Mouse (Mus musculus): ENCODE results near the gene Olfr550. TPM values are rescaled to one million over a fixed set of nuclear protein-coding genes. Genes with fewer than 3 reads are reported as not detected.
"Not testable (repeated sequence)": the region's sequence is repeated elsewhere in the genome, so short reads cannot be mapped to it uniquely, and the experiment has no call there.

Gene Olfr550
- polyA plus RNA-seq, 1 experiment from 2014 or later, result not detected

DNA sequence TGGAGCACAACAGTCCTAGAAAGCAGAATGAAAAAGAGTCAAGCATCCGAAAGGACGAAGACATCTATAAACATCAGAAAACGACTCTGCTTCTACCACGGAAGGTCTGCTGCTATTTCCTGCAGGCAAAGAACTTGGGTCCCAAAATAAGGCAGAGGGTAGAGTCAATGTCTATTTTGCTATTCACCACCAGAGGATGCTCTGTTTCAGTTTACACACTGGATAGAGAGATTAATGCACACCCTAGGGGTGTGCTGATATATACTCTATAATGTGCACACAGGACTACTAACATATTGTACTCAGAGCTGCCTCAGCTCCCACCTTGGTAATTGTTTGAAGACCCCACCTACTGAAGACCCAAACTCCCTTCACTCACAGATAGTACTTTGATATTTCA, 5.0 kb upstream of the Olfr550 start:
- H3K4me3 ChIP-seq (ENCODE audit: low read depth, low read length), result no peak overlapping the region
- no peak overlapping the region for H3K27ac ChIP-seq (ENCODE audit: low read length)
- no peak for ATAC-seq (ENCODE audit: insufficient number of reproducible peaks, insufficient read depth, low FRiP score, low read depth)
- H3K4me1 ChIP-seq (ENCODE audit: control insufficient read depth, insufficient read depth, low read length), result peaks cover 4% of the 10 kb centered on the region; the same call in 1 of the 2 replicates
- H3K9ac ChIP-seq (replicated peaks; ENCODE audit: low read depth, low read length), result no peak overlapping the region
- WGBS, result 84% methylated on average over 4 of the region's 4 CpGs
- H3K9me3 ChIP-seq (ENCODE audit: control insufficient read depth, low read depth, low read length), result no peaks in the 10 kb centered on the region
- H3K4me2 ChIP-seq (replicated peaks; ENCODE audit: low read depth, low read length), result no peak overlapping the region
- H3K36me3 ChIP-seq (ENCODE audit: control insufficient read depth, insufficient read depth, low read length), result no peaks in the 10 kb centered on the region
- H3K27me3 ChIP-seq (ENCODE audit: control insufficient read depth, insufficient read depth, low read length), result no peaks in the 10 kb centered on the region

DNA sequence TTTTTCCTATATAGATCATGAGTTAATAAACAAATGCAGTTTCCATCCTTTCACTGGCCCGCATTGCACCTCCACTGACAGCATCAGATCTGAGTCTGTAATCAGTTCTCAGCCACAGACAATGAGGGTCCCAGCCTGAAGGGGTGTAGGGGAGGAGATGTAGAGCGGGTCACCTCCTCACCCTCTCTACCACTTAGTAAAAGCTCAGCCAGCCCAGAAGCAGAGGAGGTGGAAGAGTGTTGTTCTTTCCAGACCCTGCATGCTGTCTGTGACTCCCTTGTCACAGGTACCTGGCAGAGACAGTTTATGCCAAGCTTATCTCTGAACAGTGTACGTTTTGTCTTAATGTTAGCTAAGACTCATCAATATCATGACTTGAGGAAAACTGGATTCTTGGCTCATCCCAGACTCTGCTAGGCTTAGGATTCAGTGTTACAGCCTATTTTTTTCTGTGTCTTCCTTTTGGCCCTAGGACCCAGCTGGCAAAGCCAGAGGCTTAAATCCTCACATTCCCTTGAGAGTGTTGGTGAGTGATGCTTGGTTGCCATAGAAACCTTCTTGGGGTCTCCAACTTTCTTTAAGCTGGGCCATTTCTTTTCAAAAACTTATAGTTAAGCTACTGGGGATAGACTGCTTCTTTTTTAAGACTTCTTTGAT, 2.1 kb downstream of the Olfr550 start:
- H3K27me3 ChIP-seq (ENCODE audit: control insufficient read depth, insufficient read depth, low read length), result no peaks in the 10 kb centered on the region
- WGBS, result 73% methylated on average over 3 of the region's 3 CpGs
- no peak overlapping the region for H3K9ac ChIP-seq (replicated peaks; ENCODE audit: low read depth, low read length)
- no peak overlapping the region for H3K27ac ChIP-seq (ENCODE audit: low read length)
- no peak overlapping the region for H3K4me3 ChIP-seq (ENCODE audit: low read depth, low read length)
- H3K4me2 ChIP-seq (replicated peaks; ENCODE audit: low read depth, low read length), result no peak overlapping the region
- H3K4me1 ChIP-seq (ENCODE audit: control insufficient read depth, insufficient read depth, low read length), result no peaks in the 10 kb centered on the region
- H3K36me3 ChIP-seq (ENCODE audit: control insufficient read depth, insufficient read depth, low read length), result no peaks in the 10 kb centered on the region
- no peak for ATAC-seq (ENCODE audit: insufficient number of reproducible peaks, insufficient read depth, low FRiP score, low read depth)
- no peaks in the 10 kb centered on the region for H3K9me3 ChIP-seq (ENCODE audit: control insufficient read depth, low read depth, low read length)

DNA sequence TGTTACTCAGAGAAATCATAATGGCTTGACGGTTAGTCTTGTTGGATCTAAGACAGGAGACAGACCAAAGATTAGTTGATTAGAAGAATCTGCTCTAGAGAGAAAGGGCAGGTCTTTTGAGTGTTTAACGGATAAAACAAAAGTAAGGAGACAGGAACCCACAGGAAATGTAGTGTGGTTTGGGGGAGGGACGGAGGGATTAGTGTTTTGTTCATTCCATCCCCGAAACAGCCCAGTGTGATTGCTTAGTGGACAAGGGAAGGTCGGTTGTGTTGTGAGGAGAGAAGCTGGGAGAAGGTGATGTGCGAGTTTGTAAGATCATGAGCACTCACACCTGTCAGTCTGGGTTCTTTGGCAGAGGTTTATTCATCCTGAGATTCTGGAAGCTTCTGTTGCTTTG, 4.8 kb downstream of the Olfr550 start:
- Histone ChIP-seq H3K4me1 (ENCODE audit: control insufficient read depth, insufficient read depth, low read length) (no peaks in the 10 kb centered on the region), H3K36me3 (ENCODE audit: control insufficient read depth, insufficient read depth, low read length) (no peaks in the 10 kb centered on the region), H3K9ac (replicated peaks; ENCODE audit: low read depth, low read length) (no peak overlapping the region), H3K27me3 (ENCODE audit: control insufficient read depth, insufficient read depth, low read length) (no peaks in the 10 kb centered on the region), H3K27ac (ENCODE audit: low read length) (no peak overlapping the region), H3K9me3 (ENCODE audit: control insufficient read depth, low read depth, low read length) (no peaks in the 10 kb centered on the region), H3K4me2 (replicated peaks; ENCODE audit: low read depth, low read length) (no peak overlapping the region), H3K4me3 (ENCODE audit: low read depth, low read length) (no peak overlapping the region)
- 66% methylated on average over 6 of the region's 6 CpGs for WGBS
- no peak for ATAC-seq (ENCODE audit: insufficient number of reproducible peaks, insufficient read depth, low FRiP score, low read depth)

DNA sequence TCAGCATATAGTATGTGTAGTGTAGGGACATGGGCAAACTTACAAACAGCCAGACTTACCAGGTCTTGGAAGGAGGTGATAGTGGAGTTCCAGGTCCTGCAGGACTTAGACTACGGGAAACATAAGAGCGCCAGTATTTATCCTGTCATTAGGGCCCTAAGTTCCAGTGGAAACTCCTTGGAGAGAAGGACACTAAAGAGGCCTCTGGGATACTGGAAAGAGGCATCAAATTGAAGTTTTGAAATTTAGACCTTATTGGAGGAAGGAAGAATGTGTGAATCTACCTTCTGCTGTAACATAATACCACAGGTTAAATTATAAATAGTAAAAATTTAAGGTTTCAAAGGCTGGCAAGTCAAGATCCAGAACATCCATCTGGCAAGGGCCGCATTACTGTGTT, 20.5 kb downstream of the Olfr550 start, which contains the start of gene Olfr551:
Gene Olfr551, minus strand, starts transcription at position 101 of the 400 bp plus-strand sequence.
- Histone ChIP-seq H3K9me3 (ENCODE audit: control insufficient read depth, low read depth, low read length) (no peaks in the 10 kb centered on the region), H3K27ac (ENCODE audit: low read length) (no peak within 1 kb of the TSS), H3K4me1 (ENCODE audit: control insufficient read depth, insufficient read depth, low read length) (no peaks in the 10 kb centered on the region), H3K4me2 (replicated peaks; ENCODE audit: low read depth, low read length) (no peak within 1 kb of the TSS), H3K36me3 (ENCODE audit: control insufficient read depth, insufficient read depth, low read length) (no peaks in the 10 kb centered on the region), H3K9ac (replicated peaks; ENCODE audit: low read depth, low read length) (no peak within 1 kb of the TSS), H3K4me3 (ENCODE audit: low read depth, low read length) (no peak within 1 kb of the TSS), H3K27me3 (ENCODE audit: control insufficient read depth, insufficient read depth, low read length) (no peaks in the 10 kb centered on the region)
- no peak for ATAC-seq (ENCODE audit: insufficient number of reproducible peaks, insufficient read depth, low FRiP score, low read depth)
- WGBS, result 86% methylated on average over 3 of the region's 3 CpGs

DNA sequence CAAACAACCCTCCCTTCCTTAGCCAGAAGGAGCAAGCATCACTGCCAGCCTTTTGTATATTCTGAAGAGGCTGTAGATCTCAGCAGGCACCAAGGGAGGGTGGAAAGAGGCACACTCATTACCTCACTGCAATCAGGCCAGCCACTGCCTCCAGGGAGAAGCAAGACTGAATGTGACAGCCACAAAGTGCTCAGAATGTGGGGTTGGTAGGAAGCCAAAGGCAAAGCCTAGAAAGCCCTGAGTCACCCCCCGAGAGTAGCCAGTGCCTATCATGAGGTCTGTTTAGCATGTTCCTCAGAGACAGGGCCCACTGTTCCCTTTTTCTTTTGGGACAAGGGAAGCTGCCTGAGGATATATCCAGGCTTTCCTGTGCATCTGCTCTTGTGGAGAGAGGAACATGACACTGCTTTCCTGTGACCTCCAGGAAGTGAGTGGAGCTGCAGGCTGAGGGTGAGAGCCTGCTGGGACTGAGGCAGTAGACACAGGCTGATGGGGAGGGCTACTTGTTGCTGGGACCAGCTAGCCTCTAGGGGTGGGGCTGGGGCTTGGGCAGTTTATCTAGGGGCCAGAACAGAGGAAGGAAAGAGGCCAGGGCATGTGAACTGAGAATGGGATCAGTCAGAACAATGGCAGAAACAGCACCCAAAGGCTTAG, 26.3 kb downstream of the Olfr550 start, which contains the start of gene Olfr552:
Gene Olfr552, plus strand, starts transcription at position 393 of the 654 bp plus-strand sequence.
- no peak within 1 kb of the TSS for H3K4me2 ChIP-seq (replicated peaks; ENCODE audit: low read depth, low read length)
- H3K27me3 ChIP-seq (ENCODE audit: control insufficient read depth, insufficient read depth, low read length), result no peaks in the 10 kb centered on the region
- no peak for ATAC-seq (ENCODE audit: insufficient number of reproducible peaks, insufficient read depth, low FRiP score, low read depth)
- H3K36me3 ChIP-seq (ENCODE audit: control insufficient read depth, insufficient read depth, low read length), result no peaks in the 10 kb centered on the region
- no peak within 1 kb of the TSS for H3K9ac ChIP-seq (replicated peaks; ENCODE audit: low read depth, low read length)
- no peak within 1 kb of the TSS for H3K4me3 ChIP-seq (ENCODE audit: low read depth, low read length)
- 82% methylated on average over 1 of the region's 1 CpGs for WGBS
- no peaks in the 10 kb centered on the region for H3K4me1 ChIP-seq (ENCODE audit: control insufficient read depth, insufficient read depth, low read length)
- no peak within 1 kb of the TSS for H3K27ac ChIP-seq (ENCODE audit: low read length)
- no peaks in the 10 kb centered on the region for H3K9me3 ChIP-seq (ENCODE audit: control insufficient read depth, low read depth, low read length)

DNA sequence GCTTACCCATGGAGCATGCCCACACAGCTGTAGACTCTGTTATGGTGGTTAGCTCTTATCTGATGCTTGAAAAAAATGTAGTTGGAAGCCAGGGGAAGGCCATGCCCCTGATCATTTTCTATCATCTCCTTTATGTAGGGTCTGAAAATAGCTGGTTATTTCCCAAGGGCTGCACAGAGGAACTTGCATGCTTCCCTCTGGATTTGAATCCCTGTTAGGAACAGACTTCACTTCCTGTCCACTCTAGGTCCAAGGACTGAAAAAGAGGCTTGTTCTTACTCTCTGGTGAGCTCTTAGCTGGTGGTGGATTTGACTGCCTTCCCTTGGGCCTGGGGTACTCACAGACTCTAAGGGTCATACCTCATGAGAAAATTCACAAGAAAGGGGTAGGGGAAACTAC, 46.9 kb downstream of the Olfr550 start, which contains the start of gene Olfr553:
Gene Olfr553, minus strand, starts transcription at position 101 of the 400 bp plus-strand sequence.
- H3K9me3 ChIP-seq (ENCODE audit: control insufficient read depth, low read depth, low read length), result no peaks in the 10 kb centered on the region
- ATAC-seq (ENCODE audit: insufficient number of reproducible peaks, insufficient read depth, low FRiP score, low read depth), result no peak

DNA sequence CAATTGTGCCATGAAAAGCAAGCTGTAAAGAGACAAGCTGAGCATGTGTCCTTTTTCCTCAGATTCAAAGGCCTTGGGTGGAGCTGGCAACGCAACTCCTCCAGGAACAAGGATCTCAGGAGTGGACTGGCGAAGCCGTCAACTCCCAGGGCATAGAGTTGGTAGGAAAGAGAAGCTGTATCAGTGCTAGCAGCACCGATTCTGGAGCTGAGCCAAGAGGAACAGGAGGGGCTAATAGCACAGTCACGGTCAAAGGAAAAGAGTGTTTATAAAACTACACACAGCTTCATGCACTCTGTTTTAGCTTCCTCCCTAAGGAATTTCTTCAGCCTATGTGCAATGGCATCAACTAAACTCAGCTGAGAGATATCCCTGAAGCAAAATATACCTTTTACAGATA, 48.4 kb downstream of the Olfr550 start:
- no peak overlapping the region for H3K27ac ChIP-seq (ENCODE audit: low read length)
- H3K36me3 ChIP-seq (ENCODE audit: control insufficient read depth, insufficient read depth, low read length), result no peaks in the 10 kb centered on the region
- no peak overlapping the region for H3K4me2 ChIP-seq (replicated peaks; ENCODE audit: low read depth, low read length)
- H3K9me3 ChIP-seq (ENCODE audit: control insufficient read depth, low read depth, low read length), result no peaks in the 10 kb centered on the region
- WGBS, result 53% methylated on average over 5 of the region's 5 CpGs
- H3K9ac ChIP-seq (replicated peaks; ENCODE audit: low read depth, low read length), result no peak overlapping the region
- no peaks in the 10 kb centered on the region for H3K4me1 ChIP-seq (ENCODE audit: control insufficient read depth, insufficient read depth, low read length)
- 0 out of 2 replicates have a peak, but pooled peaks have one; percentile 63 for ATAC-seq (ENCODE audit: insufficient number of reproducible peaks, insufficient read depth, low FRiP score, low read depth)
- no peaks in the 10 kb centered on the region for H3K27me3 ChIP-seq (ENCODE audit: control insufficient read depth, insufficient read depth, low read length)
- H3K4me3 ChIP-seq (ENCODE audit: low read depth, low read length), result no peak overlapping the region

More for the DNA sequence above, 46.9 kb downstream of the Olfr550 start, which contains the start of gene Olfr553:
- no peak within 1 kb of the TSS for H3K27ac ChIP-seq (ENCODE audit: low read length)
- no peak within 1 kb of the TSS for H3K9ac ChIP-seq (replicated peaks; ENCODE audit: low read depth, low read length)
- no peaks in the 10 kb centered on the region for H3K36me3 ChIP-seq (ENCODE audit: control insufficient read depth, insufficient read depth, low read length)
- no peak within 1 kb of the TSS for H3K4me2 ChIP-seq (replicated peaks; ENCODE audit: low read depth, low read length)
- no peaks in the 10 kb centered on the region for H3K27me3 ChIP-seq (ENCODE audit: control insufficient read depth, insufficient read depth, low read length)
- H3K4me3 ChIP-seq (ENCODE audit: low read depth, low read length), result no peak within 1 kb of the TSS
- H3K4me1 ChIP-seq (ENCODE audit: control insufficient read depth, insufficient read depth, low read length), result no peaks in the 10 kb centered on the region

DNA sequence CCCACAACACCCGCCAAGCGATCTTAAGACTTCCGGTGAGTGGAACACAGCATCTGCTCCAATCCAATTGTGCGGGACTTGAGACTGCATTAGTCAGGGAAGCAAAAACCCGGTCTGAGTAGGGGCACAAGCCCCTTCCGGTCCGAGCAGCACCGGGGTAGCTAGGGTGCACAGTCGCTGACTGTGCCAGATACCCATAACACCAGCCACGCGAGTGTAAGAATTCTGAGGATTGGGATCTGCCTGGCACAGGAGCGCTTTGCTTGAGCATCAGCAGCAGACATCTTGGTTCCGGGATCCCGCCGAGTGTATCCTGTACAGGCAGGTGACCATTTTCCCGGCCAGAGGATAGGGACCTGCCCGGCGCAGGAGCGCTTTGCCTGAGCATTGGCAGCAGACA, 49.1 kb downstream of the Olfr550 start:
- H3K27me3 ChIP-seq (ENCODE audit: control insufficient read depth, insufficient read depth, low read length); H3K9ac ChIP-seq (replicated peaks; ENCODE audit: low read depth, low read length); H3K4me1 ChIP-seq (ENCODE audit: control insufficient read depth, insufficient read depth, low read length); H3K9me3 ChIP-seq (ENCODE audit: control insufficient read depth, low read depth, low read length); H3K4me2 ChIP-seq (replicated peaks; ENCODE audit: low read depth, low read length); H3K36me3 ChIP-seq (ENCODE audit: control insufficient read depth, insufficient read depth, low read length); H3K27ac ChIP-seq (ENCODE audit: low read length); ATAC-seq (ENCODE audit: insufficient number of reproducible peaks, insufficient read depth, low FRiP score, low read depth); H3K4me3 ChIP-seq (ENCODE audit: low read depth, low read length): not testable (repeated sequence)
- WGBS, result 86% methylated on average over 19 of the region's 19 CpGs

Measured in stomach, embryonic 14.5 days (tissue).